Mouse (Mus musculus) liver, embryonic 14.5 days (tissue): ENCODE data around the gene Msi2. TPM values are rescaled to one million over a fixed set of nuclear protein-coding genes. Genes with fewer than 3 reads are reported as not detected.

Experiments
- ATAC-seq: fragments of 200-750 bp; cut with Nextera tagmentation; 2 replicates; pipeline ENCODE4 v1.8.0; 2017; ENCODE audit warnings: moderate number of reproducible peaks, mild to moderate bottlenecking, moderate library complexity; ENCODE audit not compliant: insufficient read depth
- DNase-seq, 3 experiments: peaks; one replicate each; pipeline ENCODE4 v3.0.0-alpha.2; 2012 to 2013; ENCODE audit warnings: low read depth in 3 of 3, low spot score in 3 of 3
- H3K27ac ChIP-seq: fragments of 300-500 bp; sonication (generic); 2 replicates; pipeline ENCODE4 v1.5.1; 2014; ENCODE audit warnings: moderate library complexity, mild to moderate bottlenecking, control low read depth, inconsistent platforms
- H3K27me3 ChIP-seq: fragments of 300-500 bp; sonication (generic); 2 replicates; pipeline ENCODE4 v1.6.1; 2014; ENCODE audit warnings: mild to moderate bottlenecking, low read length, moderate library complexity; ENCODE audit not compliant: control insufficient read depth, insufficient read depth
- H3K36me3 ChIP-seq: fragments of 300-500 bp; sonication (generic); replicated peaks from 2 replicates; pipeline ENCODE4 v1.6.1; 2014; ENCODE audit warnings: low read depth; ENCODE audit not compliant: control insufficient read depth, insufficient read depth
- H3K4me1 ChIP-seq, 2 experiments: fragments of 200-500 bp in 1 of 2; fragments of 300-500 bp in 1 of 2; sonication (generic) in 1 of 2; replicated peaks; 2 replicates each; pipeline ENCODE4 v1.6.1; 2012 to 2014; ENCODE audit warnings: antibody characterized with exemption in 1 of 2, inconsistent platforms in 1 of 2, low read length in 1 of 2; ENCODE audit not compliant: control insufficient read depth in 2 of 2, insufficient read depth in 2 of 2
- H3K4me2 ChIP-seq: fragments of 300-500 bp; sonication (generic); 2 replicates; pipeline ENCODE4 v1.6.1; 2014; ENCODE audit warnings: low read depth, mild to moderate bottlenecking, control low read depth, moderate library complexity
- H3K4me3 ChIP-seq, 2 experiments: fragments of 200-500 bp in 1 of 2; fragments of 300-500 bp in 1 of 2; sonication (generic) in 1 of 2; 2 replicates each; pipeline ENCODE4 v1.5.1; 2012 to 2014; ENCODE audit warnings: low read depth in 2 of 2, low read length in 2 of 2, mild to moderate bottlenecking in 2 of 2, control low read depth in 1 of 2, inconsistent platforms in 1 of 2, moderate library complexity in 1 of 2; ENCODE audit not compliant: insufficient read depth in 1 of 2
- H3K9ac ChIP-seq: fragments of 300-500 bp; sonication (generic); replicated peaks from 2 replicates; pipeline ENCODE4 v1.6.1; 2014; ENCODE audit warnings: mild to moderate bottlenecking, control low read depth, moderate library complexity
- H3K9me3 ChIP-seq: fragments of 300-500 bp; sonication (generic); 2 replicates; pipeline ENCODE4 v1.6.1; 2016; ENCODE audit warnings: low read length, mixed read lengths; ENCODE audit not compliant: control insufficient read depth
- CTCF ChIP-seq: IDR thresholded peaks from 2 replicates; pipeline ENCODE4 v1.5.1; 2016; ENCODE audit warnings: antibody characterized with exemption, low read depth, control low read depth
- EP300 ChIP-seq: IDR thresholded peaks from 2 replicates; pipeline ENCODE4 v1.6.1; 2016; ENCODE audit warnings: antibody characterized with exemption, low read depth
- WGBS: fragments of 180-500 bp; shearing (Covaris S2); extraction: QIAGEN DNeasy Blood & Tissue Kit; methylation state at CpG from one replicate; pipeline ENCODE4 v1.1.7; 2014; ENCODE audit not compliant: insufficient replicate concordance; 5-methylcytosine and 5-hydroxymethylcytosine counted together
- polyA plus RNA-seq, 2 experiments: library from polyadenylated mRNA; depleted of rRNA in 1 of 2; stranded (reverse) in 1 of 2; unstranded in 1 of 2; fragments of >200 nt; fragmentation: Nextera tagmentation in 1 of 2; extraction: Ambion mirVana in 1 of 2; gene quantifications; 2 replicates each; pipeline versions ENCODE4 v1.2.1 to v1.2.3; 2012 to 2014

The Msi2 gene
- polyA plus RNA-seq, 2 experiments, result 2.1 to 6.2 TPM

DNA sequence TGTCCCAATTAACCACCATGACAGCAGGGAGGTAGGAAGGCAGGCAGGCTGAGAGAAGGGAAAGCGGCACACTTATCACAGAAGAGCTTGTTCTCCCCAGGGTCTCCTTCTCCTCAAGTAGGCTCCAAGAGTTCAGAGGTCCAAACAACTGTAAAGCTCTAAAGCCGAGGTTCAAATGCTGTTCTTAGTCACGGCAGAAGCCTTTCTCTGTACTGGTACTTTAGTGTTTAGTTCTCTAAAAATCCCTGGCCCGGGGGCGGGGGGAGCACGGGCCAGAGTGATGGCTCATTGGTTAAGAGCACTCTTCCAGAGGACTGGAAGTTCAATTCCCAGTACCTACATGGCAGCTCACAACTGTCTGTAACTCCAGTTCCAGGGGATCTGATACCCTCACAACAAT, 165.9 kb downstream of the Msi2 start:
- TF ChIP-seq EP300, result no peak
- no peak for TF ChIP-seq CTCF
- no peak for DNase-seq

DNA sequence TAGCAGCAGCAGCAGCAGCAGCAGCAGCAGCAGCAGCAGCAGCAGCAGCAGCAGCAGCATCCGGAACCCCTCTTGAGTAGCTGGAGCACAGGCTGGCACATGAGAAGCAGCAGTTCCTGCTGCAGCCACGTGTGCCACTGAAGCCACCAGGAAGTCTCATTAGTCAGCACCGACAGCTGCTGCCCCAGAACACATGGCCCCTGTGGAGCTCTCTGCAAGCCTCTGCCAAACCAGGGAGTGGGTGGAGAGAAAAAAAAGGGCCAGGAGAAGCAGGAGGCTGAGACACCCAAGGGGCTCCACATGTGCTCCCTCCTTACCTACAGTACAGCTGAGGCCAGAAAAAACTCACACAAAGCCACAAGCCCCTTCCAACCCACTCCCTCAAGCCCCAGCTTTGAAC, 167.3 kb downstream of the Msi2 start:
- H3K4me2 ChIP-seq, result no peak overlapping the region
- H3K4me1 ChIP-seq, result peaks cover 27 to 42% of the 10 kb centered on the region in 2 experiments
- no peak overlapping the region for H3K27ac ChIP-seq
- no peaks in the 10 kb centered on the region for H3K9me3 ChIP-seq
- no peaks in the 10 kb centered on the region for H3K36me3 ChIP-seq
- DNase-seq (no peak), ATAC-seq (no peak)
- no peak overlapping the region for H3K4me3 ChIP-seq
- no peak overlapping the region for H3K9ac ChIP-seq
- no peaks in the 10 kb centered on the region for H3K27me3 ChIP-seq
- 14% methylated on average over 3 of the region's 3 CpGs for WGBS
- TF ChIP-seq CTCF, result no peak
- no peak for TF ChIP-seq EP300

More for the DNA sequence above, 165.9 kb downstream of the Msi2 start:
- Histone ChIP-seq H3K4me2 (no peak overlapping the region), H3K27ac (no peak overlapping the region), H3K9ac (no peak overlapping the region), H3K9me3 (no peaks in the 10 kb centered on the region), H3K27me3 (no peaks in the 10 kb centered on the region), H3K4me1 (peaks cover 31 to 51% of the 10 kb centered on the region in 2 experiments), H3K36me3 (no peaks in the 10 kb centered on the region), H3K4me3 (no peak overlapping the region)
- 70% methylated on average over 6 of the region's 6 CpGs for WGBS
- no peak for ATAC-seq

DNA sequence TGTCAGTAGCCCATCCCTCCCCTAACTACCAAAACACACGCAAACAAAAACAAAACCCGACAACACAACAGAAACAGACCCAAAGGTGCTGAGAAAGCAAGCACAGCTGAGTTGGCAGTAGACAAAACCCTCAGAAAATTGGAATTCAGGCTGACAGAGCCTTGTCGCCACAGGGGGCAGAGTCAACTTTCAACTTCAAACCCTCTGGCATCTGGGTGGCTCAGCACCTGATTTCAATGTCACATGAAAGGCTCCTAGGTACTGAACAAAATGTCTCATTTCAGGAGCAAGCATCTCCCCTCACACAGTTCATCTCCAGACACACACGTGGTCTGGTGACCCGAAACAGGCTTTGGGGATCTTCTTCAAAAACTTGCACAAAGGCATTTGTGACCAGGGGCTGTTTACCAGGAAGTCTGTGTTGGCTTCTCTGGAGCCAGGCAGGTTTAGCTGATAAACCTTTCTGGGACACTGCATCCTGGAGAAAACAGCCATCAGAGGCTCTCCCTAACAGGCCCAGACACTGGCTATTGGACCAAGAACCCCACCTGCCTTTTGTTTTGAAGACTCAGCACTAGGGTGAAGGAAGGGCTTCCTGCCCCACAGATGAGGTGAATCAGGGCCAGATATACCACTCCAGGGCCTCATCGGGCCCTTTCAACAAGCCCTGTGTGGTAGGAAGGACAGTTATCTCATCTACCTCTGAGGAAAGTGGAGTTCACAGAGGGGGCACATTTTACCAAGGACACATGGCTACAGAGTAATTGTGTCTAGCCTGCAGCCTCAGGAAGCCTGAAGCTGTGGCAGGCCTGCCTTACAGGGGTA, 168.0 kb downstream of the Msi2 start:
- Histone ChIP-seq H3K4me3 (no peak overlapping the region), H3K36me3 (no peaks in the 10 kb centered on the region), H3K4me2 (no peak overlapping the region), H3K4me1 (peaks cover 22 to 35% of the 10 kb centered on the region in 2 experiments), H3K27me3 (no peaks in the 10 kb centered on the region), H3K9me3 (no peaks in the 10 kb centered on the region), H3K9ac (no peak overlapping the region), H3K27ac (no peak overlapping the region)
- TF ChIP-seq EP300, result no peak
- no peak for TF ChIP-seq CTCF
- DNase-seq (no peak), ATAC-seq (no peak)
- 70% methylated on average over 6 of the region's 6 CpGs for WGBS

DNA sequence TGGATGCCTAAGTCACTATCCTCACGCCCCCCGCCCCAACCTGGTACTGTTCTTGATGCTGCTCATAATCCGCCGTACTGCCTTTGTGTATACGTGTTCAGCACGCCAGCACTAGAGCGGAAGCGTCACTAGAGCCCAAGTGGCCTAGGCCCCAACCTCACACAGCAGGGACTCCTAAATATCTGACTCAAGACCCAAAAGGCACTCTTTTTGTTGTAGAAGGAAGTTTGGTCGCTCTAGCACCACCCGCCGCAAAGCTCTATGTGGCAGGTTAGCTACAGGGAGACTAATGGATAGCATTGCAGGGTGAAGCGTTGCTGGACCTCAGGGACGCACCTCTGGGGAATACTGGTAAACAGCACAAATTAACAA, 168.8 kb downstream of the Msi2 start:
- DNase-seq (no peak), ATAC-seq (no peak)
- Histone ChIP-seq H3K27me3 (no peaks in the 10 kb centered on the region), H3K9ac (no peak overlapping the region), H3K4me2 (no peak overlapping the region), H3K27ac (no peak overlapping the region), H3K4me3 (no peak overlapping the region), H3K4me1 (peaks cover 15 to 27% of the 10 kb centered on the region in 2 experiments), H3K9me3 (no peaks in the 10 kb centered on the region), H3K36me3 (no peaks in the 10 kb centered on the region)
- TF ChIP-seq CTCF, result no peak
- no peak for TF ChIP-seq EP300
- 91% methylated on average over 13 of the region's 13 CpGs for WGBS

DNA sequence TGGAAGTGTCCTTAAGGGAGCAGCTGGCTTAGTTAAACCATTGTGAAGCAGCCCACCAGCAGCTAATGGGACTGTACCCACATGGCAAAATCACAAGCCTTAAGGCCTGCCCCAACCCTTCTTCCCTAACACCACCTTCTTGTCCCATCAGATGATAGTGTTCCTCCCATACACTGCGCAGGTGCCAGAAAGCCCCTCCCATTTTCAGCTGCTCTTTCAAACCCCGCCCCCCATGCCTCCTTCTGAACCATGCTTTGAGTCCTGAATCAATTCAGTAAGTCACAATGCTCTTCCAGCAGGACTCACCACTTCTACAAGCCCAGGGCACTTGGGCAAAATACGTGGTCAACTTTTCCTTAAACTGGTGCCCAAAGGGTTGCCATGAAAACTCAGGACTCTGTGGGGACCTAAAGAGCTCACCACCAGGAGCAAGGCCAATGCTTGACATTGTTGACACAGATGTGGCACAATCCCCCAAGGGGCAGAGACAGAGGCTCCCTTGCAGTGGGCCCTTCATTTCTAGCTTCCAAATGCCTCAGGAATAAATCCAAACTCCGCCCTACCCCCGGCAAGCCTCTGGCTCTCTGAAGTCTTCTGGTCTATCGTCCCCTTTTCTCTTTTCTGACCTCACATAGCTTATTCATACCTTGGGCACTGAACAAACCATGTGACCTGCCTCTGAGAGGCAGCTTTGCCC, 169.3 kb downstream of the Msi2 start:
- no peak overlapping the region for H3K9ac ChIP-seq
- DNase-seq (no peak), ATAC-seq (no peak)
- H3K4me2 ChIP-seq, result no peak overlapping the region
- no peaks in the 10 kb centered on the region for H3K36me3 ChIP-seq
- TF ChIP-seq EP300, result no peak
- TF ChIP-seq CTCF, result no peak
- no peaks in the 10 kb centered on the region for H3K27me3 ChIP-seq
- H3K27ac ChIP-seq, result no peak overlapping the region
- H3K4me3 ChIP-seq, result no peak overlapping the region
- no peaks in the 10 kb centered on the region for H3K9me3 ChIP-seq
- H3K4me1 ChIP-seq, result peaks cover 10 to 21% of the 10 kb centered on the region in 2 experiments
- 73% methylated on average over 6 of the region's 6 CpGs for WGBS
